Mouse (Mus musculus): ENCODE measurements at regions not wholly inside any gene's neighbourhood (a gene's known extent, or its start where the extent isn't known, plus 50 kb on each side); places are given as distances from the start of the nearest gene placed in this dataset.

- TF ChIP-seq CTCF (IDR thresholded peaks at IDR 0.05; ENCODE audit: borderline replicate concordance, insufficient read depth, low read depth, low read length) = no peak
- TF ChIP-seq POLR2A (IDR thresholded peaks at IDR 0.05; ENCODE audit: borderline replicate concordance, insufficient read depth, low read length) = no peak
Measured at GRCm38 (mm10) chr8:103234374-103234773, 448.9 kb upstream of the Cdh11 start.
